Mouse (Mus musculus) lung, postnatal 0 days (tissue): Measurements from ENCODE around the gene Rpl10a.

ENCODE experiments used
- CTCF ChIP-seq: IDR thresholded peaks from 2 replicates; pipeline ENCODE4 v1.5.1; 2016; ENCODE audit warnings: antibody characterized with exemption, mild to moderate bottlenecking
- EP300 ChIP-seq: IDR thresholded peaks from 2 replicates; pipeline ENCODE4 v1.6.1; 2016; ENCODE audit warnings: antibody characterized with exemption, mild to moderate bottlenecking, control low read depth

- peak; percentile 31; the same call in 1 of the 2 replicates for TF ChIP-seq CTCF
- TF ChIP-seq EP300: no peak
Observed at GRCm38 (mm10) chr17:28316476-28316875, 11.8 kb upstream of the Rpl10a start.
